Mouse (Mus musculus): ENCODE measurements around the gene Gm43064. TPM values are rescaled to one million over a fixed set of nuclear protein-coding genes. Genes with fewer than 3 reads are reported as not detected.

Gm43064 gene
- total RNA-seq, 2 experiments from 2014 or later = not detected

Other genes starting within 250 kb of the Gm43064 start
- gene Syt6, start 234.3 kb upstream of the Gm43064 start, total RNA-seq (2021) = not detected
- gene Atg4a-ps, start 163.5 kb upstream of the Gm43064 start, total RNA-seq (2021) = 1 to 10 TPM in 1 of 2 experiments, not detected in 1; 1.8 TPM
- 1 to 10 TPM; 5.4 to 5.7 TPM for gene Olfml3, start 71.6 kb upstream of the Gm43064 start, total RNA-seq (2021)
- gene Gm10964, start 70.2 kb upstream of the Gm43064 start, total RNA-seq (2021) = not detected
- gene Hipk1, start 18.0 kb upstream of the Gm43064 start, total RNA-seq (2021) = 100 to 1,000 TPM in 1 of 2 experiments, 10 to 100 TPM in 1; 90.0 to 101 TPM
- gene Dclre1b, start 129 bp upstream of the Gm43064 start, total RNA-seq (2021) = 1 to 10 TPM; 7.3 to 8.6 TPM
- gene Ap4b1, start 53 bp upstream of the Gm43064 start, total RNA-seq (2021) = 10 to 100 TPM; 11.7 to 14.9 TPM
- not detected for gene Bcl2l15, start 23.0 kb downstream of the Gm43064 start, total RNA-seq (2021)
- 1 to 10 TPM in 1 of 2 experiments, under 1 TPM in 1; 0.61 to 1.1 TPM for gene Ptpn22, start 50.2 kb downstream of the Gm43064 start, total RNA-seq (2021)
- 1 to 10 TPM; 6.7 to 8.7 TPM for gene Rsbn1, start 104.5 kb downstream of the Gm43064 start, total RNA-seq (2021)
- gene Phtf1, start 158.5 kb downstream of the Gm43064 start, total RNA-seq (2021) = 1 to 10 TPM; 6.9 to 9.8 TPM